Mouse (Mus musculus): ENCODE results near the gene Olfr616. TPM values are rescaled to one million over a fixed set of nuclear protein-coding genes. Genes with fewer than 3 reads are reported as not detected.
"Not testable (repeated sequence)": the region's sequence is repeated elsewhere in the genome, so short reads cannot be mapped to it uniquely, and the experiment has no call there.

Olfr616 gene
- polyA plus RNA-seq, 1 experiment: not detected

DNA sequence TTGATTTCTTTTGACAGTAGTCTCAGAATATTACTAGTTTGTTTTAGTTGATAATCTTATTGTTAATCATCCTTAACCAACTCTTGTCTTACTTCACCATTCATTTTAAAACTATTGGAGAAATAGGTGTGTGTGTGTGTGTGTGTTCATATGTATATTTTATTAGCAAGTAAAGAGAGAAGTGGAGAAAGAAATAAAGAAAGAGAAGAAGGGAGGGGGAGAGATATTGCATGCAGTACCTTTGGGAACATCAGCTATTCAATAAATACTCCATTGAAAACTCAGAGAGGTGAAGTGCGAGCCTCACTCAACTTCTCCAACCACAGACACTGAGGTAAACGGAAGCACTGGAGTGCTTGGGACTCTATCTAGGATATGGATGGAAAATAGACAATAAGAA is 13.2 kb downstream of the Olfr616 start, which contains the start of gene Olfr615:
TSS of gene Olfr615 (plus strand) at position 301 of the 400 bp plus-strand sequence.
- H3K79me3 ChIP-seq (ENCODE audit: low read depth): no peaks in the 10 kb centered on the region
- no peaks in the 10 kb centered on the region for H3K27me3 ChIP-seq (ENCODE audit: control insufficient read depth, insufficient read depth, insufficient read length)
- H3K79me2 ChIP-seq (ENCODE audit: control insufficient read depth, insufficient read depth): no peaks in the 10 kb centered on the region
- H3K4me3 ChIP-seq (ENCODE audit: insufficient read depth, poor library complexity, severe bottlenecking): no peak within 1 kb of the TSS
- H3ac ChIP-seq (ENCODE audit: control insufficient read depth, insufficient read length, low read depth): no peak within 1 kb of the TSS
- no peaks in the 10 kb centered on the region for H3K36me3 ChIP-seq (ENCODE audit: control insufficient read depth, insufficient read depth)
- TF ChIP-seq CEBPB (IDR thresholded peaks at IDR 0.05; ENCODE audit: low read depth) (no peak), MAX (IDR thresholded peaks at IDR 0.05) (no peak), CTCF (IDR thresholded peaks at IDR 0.05; ENCODE audit: control insufficient read depth, insufficient read depth, insufficient read length) (no peak), MYOG (IDR thresholded peaks at IDR 0.05; ENCODE audit: control insufficient read depth, extremely low read depth, insufficient read length) (no peak), USF1 (IDR thresholded peaks at IDR 0.05; ENCODE audit: low read depth) (no peak)

DNA sequence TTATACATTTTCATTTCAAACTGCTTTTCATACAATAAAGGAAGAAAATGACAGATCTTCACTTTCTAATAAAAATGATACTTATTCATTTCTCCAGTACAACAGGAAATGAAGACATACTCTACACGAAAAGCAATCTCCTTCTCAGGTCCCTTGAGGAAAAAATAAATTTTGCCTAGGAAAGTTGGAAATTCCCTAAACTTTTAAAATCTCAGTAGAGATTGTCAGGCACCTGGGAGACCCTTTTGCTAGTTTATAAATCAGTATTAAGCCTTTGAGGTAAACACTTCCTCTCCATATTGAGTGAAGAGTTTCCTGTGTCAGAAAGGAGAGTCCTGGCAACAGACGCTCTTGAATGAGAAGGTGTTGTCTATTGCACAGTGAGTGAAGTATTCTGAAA is 21.2 kb downstream of the Olfr616 start, which contains the start of gene Olfr613:
TSS of gene Olfr613 (plus strand) at position 301 of the 400 bp plus-strand sequence.
- no peak for TF ChIP-seq MAX (IDR thresholded peaks at IDR 0.05)
- TF ChIP-seq FOSL1 (IDR thresholded peaks at IDR 0.05; ENCODE audit: insufficient read depth, low read length, poor library complexity, severe bottlenecking): no peak
- no peak for TF ChIP-seq CEBPB (IDR thresholded peaks at IDR 0.05; ENCODE audit: low read depth)
- no peak for TF ChIP-seq MYOD1 (IDR thresholded peaks at IDR 0.05; ENCODE audit: control insufficient read depth, insufficient read length, low read depth)
- no peak for TF ChIP-seq MYOG (IDR thresholded peaks at IDR 0.05; ENCODE audit: control insufficient read depth, extremely low read depth, insufficient read length)
- TF ChIP-seq USF1 (IDR thresholded peaks at IDR 0.05; ENCODE audit: low read depth): no peak
- H3K79me2 ChIP-seq (ENCODE audit: control insufficient read depth, insufficient read depth): no peaks in the 10 kb centered on the region

DNA sequence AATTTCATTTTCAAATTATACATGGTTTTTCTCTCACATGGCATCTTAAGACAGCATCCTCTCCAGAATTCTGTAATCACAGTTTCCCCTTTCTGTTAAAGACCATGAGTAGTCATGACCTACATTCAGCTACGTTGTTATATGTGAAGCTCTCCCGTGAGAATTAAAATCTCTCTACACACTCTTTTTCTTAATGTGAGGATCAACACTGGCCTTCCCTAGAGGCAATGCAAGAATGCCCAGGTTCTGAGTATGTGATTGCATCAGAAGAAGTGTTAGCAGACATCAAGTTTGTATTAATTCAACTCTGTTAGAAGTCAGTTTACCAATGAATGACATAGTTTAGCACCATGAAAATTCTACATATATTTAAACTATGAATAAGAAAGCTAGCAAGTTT is 26.3 kb downstream of the Olfr616 start, which contains the start of gene Olfr612:
TSS of gene Olfr612 (minus strand) at position 101 of the 400 bp plus-strand sequence.
- not testable (repeated sequence) for H3K27me3 ChIP-seq (ENCODE audit: control insufficient read depth, insufficient read depth, insufficient read length); H3K36me3 ChIP-seq (ENCODE audit: control insufficient read depth, insufficient read depth); H3ac ChIP-seq (ENCODE audit: control insufficient read depth, insufficient read length, low read depth); H3K79me2 ChIP-seq (ENCODE audit: control insufficient read depth, insufficient read depth); H3K4me3 ChIP-seq (ENCODE audit: insufficient read depth, poor library complexity, severe bottlenecking); H3K79me3 ChIP-seq (ENCODE audit: low read depth)

More for the DNA sequence above, 21.2 kb downstream of the Olfr616 start, which contains the start of gene Olfr613:
- Histone ChIP-seq H3K79me3 (ENCODE audit: low read depth) (no peaks in the 10 kb centered on the region), H3K27me3 (ENCODE audit: control insufficient read depth, insufficient read depth, insufficient read length) (no peaks in the 10 kb centered on the region), H3ac (ENCODE audit: control insufficient read depth, insufficient read length, low read depth) (no peak within 1 kb of the TSS), H3K36me3 (ENCODE audit: control insufficient read depth, insufficient read depth) (no peaks in the 10 kb centered on the region), H3K4me3 (ENCODE audit: insufficient read depth, poor library complexity, severe bottlenecking) (no peak within 1 kb of the TSS)

DNA sequence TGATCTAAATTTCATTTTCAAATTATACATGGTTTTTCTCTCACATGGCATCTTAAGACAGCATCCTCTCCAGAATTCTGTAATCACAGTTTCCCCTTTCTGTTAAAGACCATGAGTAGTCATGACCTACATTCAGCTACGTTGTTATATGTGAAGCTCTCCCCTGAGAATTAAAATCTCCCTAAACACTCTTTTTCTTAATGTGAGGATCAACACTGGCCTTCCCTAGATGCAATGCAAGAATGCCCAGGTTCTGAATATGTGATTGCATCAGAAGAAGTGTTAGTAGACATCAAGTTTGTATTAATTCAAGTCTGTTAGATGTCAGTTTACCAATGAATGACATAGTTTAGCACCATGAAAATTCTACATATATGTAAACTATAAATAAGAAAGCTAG is 48.2 kb downstream of the Olfr616 start, which contains the start of gene Olfr611:
TSS of gene Olfr611 (minus strand) at position 101 of the 400 bp plus-strand sequence.
- H3K36me3 ChIP-seq (ENCODE audit: control insufficient read depth, insufficient read depth); H3K27me3 ChIP-seq (ENCODE audit: control insufficient read depth, insufficient read depth, insufficient read length); H3K79me2 ChIP-seq (ENCODE audit: control insufficient read depth, insufficient read depth); H3K4me3 ChIP-seq (ENCODE audit: insufficient read depth, poor library complexity, severe bottlenecking); H3K79me3 ChIP-seq (ENCODE audit: low read depth); H3ac ChIP-seq (ENCODE audit: control insufficient read depth, insufficient read length, low read depth): not testable (repeated sequence)

Small RNA genes lying within 50 kb of the gene (microRNA-seq; reads per million reads assigned to microRNA genes)
- not detected for gene Gm26506 (ENCODE audit: borderline microRNAs expressed)

Other genes starting within 250 kb of the Olfr616 start
- not detected for gene Olfr598, start 245.6 kb downstream of the Olfr616 start, polyA plus RNA-seq (2012; fragmentation: generic; extraction: Trizol)
- gene Olfr599, start 233.2 kb downstream of the Olfr616 start, polyA plus RNA-seq (2012; fragmentation: generic; extraction: Trizol): not detected
- not detected for gene Olfr600, start 219.5 kb downstream of the Olfr616 start, polyA plus RNA-seq (2012; fragmentation: generic; extraction: Trizol)
- not detected for gene Olfr601, start 206.5 kb downstream of the Olfr616 start, polyA plus RNA-seq (2012; fragmentation: generic; extraction: Trizol)
- gene Olfr603, start 183.0 kb downstream of the Olfr616 start, polyA plus RNA-seq (2012; fragmentation: generic; extraction: Trizol): not detected
- 0.08 TPM for gene Usp17lc, start 154.1 kb downstream of the Olfr616 start, polyA plus RNA-seq (2012; fragmentation: generic; extraction: Trizol)
- not detected for gene Olfr605, start 123.7 kb downstream of the Olfr616 start, polyA plus RNA-seq (2012; fragmentation: generic; extraction: Trizol)
- gene Olfr606, start 120.1 kb downstream of the Olfr616 start, polyA plus RNA-seq (2012; fragmentation: generic; extraction: Trizol): not detected
- gene Olfr607, start 105.0 kb downstream of the Olfr616 start, polyA plus RNA-seq (2012; fragmentation: generic; extraction: Trizol): not detected
- gene Olfr608, start 99.3 kb downstream of the Olfr616 start, polyA plus RNA-seq (2012; fragmentation: generic; extraction: Trizol): not detected
- gene Olfr609, start 71.1 kb downstream of the Olfr616 start, polyA plus RNA-seq (2012; fragmentation: generic; extraction: Trizol): not detected
- not detected for gene Olfr610, start 57.0 kb downstream of the Olfr616 start, polyA plus RNA-seq (2012; fragmentation: generic; extraction: Trizol)
- not detected for gene Olfr611, start 48.3 kb downstream of the Olfr616 start, polyA plus RNA-seq (2012; fragmentation: generic; extraction: Trizol)
- gene Olfr612, start 26.4 kb downstream of the Olfr616 start, polyA plus RNA-seq (2012; fragmentation: generic; extraction: Trizol): not detected
- not detected for gene Olfr613, start 21.1 kb downstream of the Olfr616 start, polyA plus RNA-seq (2012; fragmentation: generic; extraction: Trizol)
- gene Olfr615, start 13.1 kb downstream of the Olfr616 start, polyA plus RNA-seq (2012; fragmentation: generic; extraction: Trizol): not detected
- gene Olfr617, start 3.9 kb upstream of the Olfr616 start, polyA plus RNA-seq (2012; fragmentation: generic; extraction: Trizol): not detected
- not detected for gene Olfr618, start 21.0 kb upstream of the Olfr616 start, polyA plus RNA-seq (2012; fragmentation: generic; extraction: Trizol)
- not detected for gene Olfr619, start 31.4 kb upstream of the Olfr616 start, polyA plus RNA-seq (2012; fragmentation: generic; extraction: Trizol)
- gene Olfr620, start 43.4 kb upstream of the Olfr616 start, polyA plus RNA-seq (2012; fragmentation: generic; extraction: Trizol): not detected
- gene Olfr622, start 73.6 kb upstream of the Olfr616 start, polyA plus RNA-seq (2012; fragmentation: generic; extraction: Trizol): not detected
- gene Olfr623, start 94.6 kb upstream of the Olfr616 start, polyA plus RNA-seq (2012; fragmentation: generic; extraction: Trizol): not detected
- gene Olfr624, start 102.0 kb upstream of the Olfr616 start, polyA plus RNA-seq (2012; fragmentation: generic; extraction: Trizol): under 0.01 TPM
- gene Olfr625-ps1, start 113.6 kb upstream of the Olfr616 start, polyA plus RNA-seq (2012; fragmentation: generic; extraction: Trizol): not detected
- gene Olfr243, start 145.5 kb upstream of the Olfr616 start, polyA plus RNA-seq (2012; fragmentation: generic; extraction: Trizol): not detected
- not detected for gene Olfr628, start 161.2 kb upstream of the Olfr616 start, polyA plus RNA-seq (2012; fragmentation: generic; extraction: Trizol)
- not detected for gene Olfr629, start 175.8 kb upstream of the Olfr616 start, polyA plus RNA-seq (2012; fragmentation: generic; extraction: Trizol)
- not detected for gene Olfr630, start 188.2 kb upstream of the Olfr616 start, polyA plus RNA-seq (2012; fragmentation: generic; extraction: Trizol)
- gene Olfr69, start 202.5 kb upstream of the Olfr616 start, polyA plus RNA-seq (2012; fragmentation: generic; extraction: Trizol): not detected
- gene Olfr68, start 210.6 kb upstream of the Olfr616 start, polyA plus RNA-seq (2012; fragmentation: generic; extraction: Trizol): not detected
- gene Olfr67, start 222.7 kb upstream of the Olfr616 start, polyA plus RNA-seq (2012; fragmentation: generic; extraction: Trizol): not detected
- gene Hbb-bt, start 244.9 kb upstream of the Olfr616 start, polyA plus RNA-seq (2012; fragmentation: generic; extraction: Trizol): not detected